Mouse (Mus musculus): ENCODE data around the gene Sp4. TPM values are rescaled to one million over a fixed set of nuclear protein-coding genes. Genes with fewer than 3 reads are reported as not detected.

The Sp4 gene
- total RNA-seq, 2 experiments from 2014 or later: 29.0 to 29.4 TPM

DNA sequence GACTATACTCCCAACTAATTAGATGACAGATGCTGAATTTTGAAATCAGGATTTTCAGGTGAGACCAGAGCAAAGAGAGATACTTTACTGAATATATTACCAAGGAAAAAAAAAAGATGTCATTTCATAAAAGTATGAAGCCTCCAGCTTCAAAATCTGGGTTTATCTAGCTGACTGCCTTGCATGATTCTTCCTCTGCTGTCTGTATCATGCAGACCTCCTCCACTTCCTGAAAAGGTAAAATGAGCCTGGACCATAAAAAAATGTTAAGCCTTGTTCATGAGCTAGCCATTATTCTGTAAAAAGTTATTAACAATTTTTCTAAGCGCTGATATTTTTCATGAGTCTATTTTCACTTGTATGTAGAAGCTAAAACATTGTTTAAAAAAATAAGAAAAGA is 5.4 kb downstream of the Sp4 start:
- intact Hi-C loops (cut with DNase I): no loop called here
- DNase-seq (ENCODE audit: extremely low spot score in 1 of 2, low spot score in 2 of 2): no peak

DNA sequence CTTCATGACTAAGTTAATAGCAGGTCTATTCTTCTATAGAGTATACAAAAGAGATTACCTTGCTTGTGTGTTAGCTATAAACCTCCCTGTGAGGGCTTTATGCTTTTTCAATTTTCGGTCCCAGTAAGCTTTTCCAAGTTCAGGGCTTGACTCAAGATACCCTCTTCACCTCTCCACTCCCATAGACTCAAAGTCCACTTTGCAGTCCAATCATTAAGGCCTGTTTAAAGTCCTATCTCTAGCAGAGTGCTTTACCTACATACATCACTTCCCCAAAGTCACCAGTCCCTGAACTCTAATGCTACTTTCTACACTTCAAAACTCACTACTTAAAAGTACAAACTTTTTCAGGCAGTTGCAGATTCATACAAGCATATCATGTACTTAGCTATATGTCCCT is 12.3 kb downstream of the Sp4 start:
- intact Hi-C loops (cut with DNase I): no loop called here
- DNase-seq (ENCODE audit: extremely low spot score in 1 of 2, low spot score in 2 of 2): no peak

DNA sequence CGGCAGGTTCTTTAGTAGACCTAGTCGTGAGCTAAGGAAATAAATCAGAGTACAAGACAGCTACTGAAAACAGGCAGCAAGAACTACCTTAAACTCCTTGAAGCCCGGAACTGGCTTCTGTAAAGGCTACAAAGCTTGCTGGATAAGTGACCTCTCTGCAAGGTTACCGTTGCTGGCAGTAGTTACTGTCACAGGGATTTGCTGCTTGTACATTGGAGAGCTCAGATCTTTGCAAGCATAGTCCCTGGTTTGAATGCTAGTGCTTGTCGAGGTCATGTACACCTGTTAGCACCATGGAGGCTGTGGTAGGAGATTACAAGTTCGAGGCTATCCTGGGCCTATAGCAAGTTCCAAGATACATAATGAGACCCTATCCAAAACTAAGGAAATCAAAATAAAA is 16.1 kb downstream of the Sp4 start:
- intact Hi-C loops (cut with DNase I): no loop called here
- DNase-seq (ENCODE audit: extremely low spot score in 1 of 2, low spot score in 2 of 2): no peak

DNA sequence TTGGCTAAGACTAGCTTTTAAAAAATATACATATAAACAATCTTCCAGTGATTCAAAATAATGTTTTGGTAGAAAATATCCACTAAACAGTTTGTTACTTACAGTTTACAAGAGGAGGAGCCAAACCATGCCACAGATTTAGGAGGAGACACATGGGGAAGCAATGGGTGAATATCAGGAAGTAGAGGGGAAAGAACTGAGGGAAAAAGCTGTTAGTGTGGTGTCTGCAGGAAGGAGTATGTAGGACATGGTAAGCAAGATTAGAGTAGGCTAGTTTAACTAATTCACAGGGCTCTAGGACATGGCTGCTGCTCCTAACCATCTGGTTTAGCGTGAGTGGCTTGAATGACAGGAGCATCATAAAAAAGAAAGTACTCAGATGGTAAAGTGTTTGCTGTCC is 19.3 kb downstream of the Sp4 start:
- DNase-seq (ENCODE audit: extremely low spot score in 1 of 2, low spot score in 2 of 2): no peak
- intact Hi-C loops (cut with DNase I): no loop called here

DNA sequence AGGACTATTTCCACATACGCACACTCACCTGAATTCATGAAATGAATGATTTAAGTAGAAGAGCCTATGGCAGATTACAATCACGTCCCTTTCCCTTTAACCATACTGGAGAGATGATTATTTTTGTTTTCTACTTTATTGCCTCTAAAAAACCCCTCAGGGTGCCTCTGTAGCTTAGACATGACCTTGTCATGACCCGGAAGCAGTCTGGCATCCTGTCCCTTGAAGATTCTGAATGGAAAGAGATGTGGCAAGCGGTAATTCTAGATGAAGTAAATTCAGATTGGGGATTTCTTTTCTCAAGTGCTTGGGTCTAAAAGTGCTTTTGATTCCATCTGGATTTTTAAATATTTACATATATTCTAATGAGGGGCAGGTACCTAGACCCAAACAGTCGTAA is 24.9 kb downstream of the Sp4 start:
- intact Hi-C loops (cut with DNase I): no loop called here
- no peak for DNase-seq (ENCODE audit: extremely low spot score in 1 of 2, low spot score in 2 of 2)

DNA sequence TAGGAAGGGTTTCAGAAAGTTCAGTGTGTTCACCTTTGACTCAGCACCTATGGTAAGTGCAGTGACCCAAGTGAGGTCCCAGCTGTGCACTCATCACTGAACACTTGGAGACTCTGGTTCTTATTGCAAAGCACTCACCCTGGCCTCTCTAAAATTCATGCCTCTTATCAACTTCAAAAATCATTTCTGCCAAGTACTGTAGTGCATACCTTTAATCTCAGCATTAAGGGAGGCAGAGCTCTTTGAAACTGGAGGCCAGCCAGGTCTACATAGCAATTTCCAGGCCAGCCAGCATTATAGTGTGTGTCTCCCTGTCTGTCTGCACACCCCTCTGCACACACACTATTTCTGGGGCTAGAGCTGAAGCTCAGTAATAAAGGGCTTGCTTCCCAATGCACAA is 36.3 kb downstream of the Sp4 start:
- intact Hi-C loops (cut with DNase I): no loop called here
- DNase-seq (ENCODE audit: extremely low spot score in 1 of 2, low spot score in 2 of 2): no peak

DNA sequence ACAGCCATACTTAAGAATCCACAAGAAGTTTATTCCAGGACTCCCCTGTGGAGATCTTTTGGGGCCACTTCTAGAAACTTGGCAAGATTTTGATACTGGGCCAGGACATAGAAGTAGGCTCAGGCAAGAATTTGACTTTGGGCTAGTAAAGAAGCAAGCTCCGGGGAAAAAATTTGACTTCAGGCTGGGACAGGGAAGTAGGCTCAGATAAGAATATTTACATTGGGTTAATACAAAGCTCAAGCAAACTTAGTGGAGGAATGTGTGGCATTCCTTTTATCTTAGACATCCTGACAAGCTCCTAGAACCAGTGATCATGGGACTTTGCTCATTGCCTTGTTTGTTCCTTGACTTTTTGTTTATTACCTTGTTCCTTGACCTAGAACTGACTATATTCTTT is 37.4 kb downstream of the Sp4 start:
- DNase-seq (ENCODE audit: extremely low spot score in 1 of 2, low spot score in 2 of 2): no peak
- intact Hi-C loops (cut with DNase I): no loop called here

DNA sequence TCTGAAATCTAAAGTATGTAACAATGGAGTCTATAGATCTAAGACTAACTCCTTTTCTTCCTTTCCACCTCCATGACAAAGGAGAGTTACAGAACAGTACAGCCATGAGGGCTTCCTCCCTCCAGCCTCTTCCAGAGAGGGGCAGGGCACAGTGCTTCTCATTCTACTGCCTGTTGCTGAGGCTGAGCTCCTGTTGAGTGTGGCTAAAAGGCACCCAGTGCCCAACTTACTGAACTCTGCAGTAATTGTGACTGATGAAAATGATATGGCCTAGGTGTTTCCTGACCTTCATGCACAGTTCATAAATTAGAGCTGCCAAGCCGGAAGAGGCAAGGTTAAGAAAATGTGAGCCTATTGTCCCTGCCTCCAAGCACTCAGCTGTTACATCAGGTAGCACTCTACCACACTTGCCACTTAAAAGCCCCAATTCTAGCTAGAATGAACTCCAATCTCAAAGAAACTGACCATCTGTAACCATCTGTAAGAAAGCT is 45.9 kb downstream of the Sp4 start:
- DNase-seq (ENCODE audit: extremely low spot score in 1 of 2, low spot score in 2 of 2): no peak
- intact Hi-C loops (cut with DNase I): no loop called here

DNA sequence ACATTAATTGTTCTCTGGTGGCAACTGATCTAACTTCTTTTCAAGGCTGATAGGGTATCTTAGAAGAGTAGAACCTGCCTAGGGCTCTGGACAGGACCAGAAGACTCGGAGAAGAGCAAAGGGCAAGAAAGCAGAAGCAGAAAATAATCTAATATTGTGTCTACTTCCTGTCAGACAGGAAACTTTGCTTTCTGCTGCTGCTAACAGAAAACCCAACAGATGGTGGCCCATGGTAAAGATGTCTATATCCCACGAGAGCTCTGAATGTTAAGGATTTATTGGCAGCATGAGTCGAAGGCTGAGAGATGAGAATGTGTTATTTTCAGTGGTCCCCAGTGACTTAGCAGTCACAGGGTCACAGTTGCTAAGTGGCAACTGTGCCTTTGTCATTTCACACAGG is 80.1 kb downstream of the Sp4 start:
- intact Hi-C loops (cut with DNase I): no loop called here
- DNase-seq (ENCODE audit: extremely low spot score in 1 of 2, low spot score in 2 of 2): no peak

DNA sequence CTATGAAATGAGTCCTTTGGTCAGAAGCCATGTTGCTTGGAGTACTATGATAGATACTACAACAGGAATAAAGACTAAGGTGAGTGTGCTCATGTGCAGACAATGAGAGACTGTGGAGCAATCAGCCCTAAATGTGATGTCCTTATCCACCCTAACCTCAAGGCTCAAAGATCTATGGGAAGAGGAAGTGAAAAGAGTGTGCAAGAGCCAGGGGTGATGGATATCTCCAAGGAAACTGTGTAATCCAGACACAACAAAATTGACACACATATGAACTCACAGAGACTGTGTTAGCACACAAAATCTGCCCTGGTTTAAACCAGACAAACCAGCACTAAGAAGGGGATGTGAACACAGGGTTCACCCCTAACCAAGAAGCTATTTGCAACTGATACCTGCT is 81.2 kb downstream of the Sp4 start:
- intact Hi-C loops (cut with DNase I): no loop called here
- DNase-seq (ENCODE audit: extremely low spot score in 1 of 2, low spot score in 2 of 2): no peak

DNA sequence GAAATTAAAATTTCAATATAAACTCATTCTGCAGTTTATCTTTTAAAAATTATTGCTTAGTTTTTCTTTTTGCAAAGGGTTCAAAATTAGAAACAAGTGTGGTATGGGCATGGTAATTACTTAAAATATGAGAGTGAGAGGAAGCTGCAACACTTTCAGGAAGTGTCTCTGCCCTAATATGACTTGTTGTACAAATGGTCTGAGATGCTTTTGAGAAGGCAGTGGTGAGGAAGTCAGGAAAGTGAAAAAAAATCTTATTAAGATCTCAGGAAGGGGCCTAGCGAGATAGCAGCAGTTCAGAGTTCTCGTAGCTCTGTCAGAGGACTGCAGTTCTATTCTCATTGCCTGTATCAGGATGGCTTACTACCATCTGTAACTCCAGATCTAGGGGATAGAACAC is 89.1 kb downstream of the Sp4 start:
- DNase-seq (ENCODE audit: extremely low spot score in 1 of 2, low spot score in 2 of 2): no peak
- intact Hi-C loops (cut with DNase I): no loop called here

DNA sequence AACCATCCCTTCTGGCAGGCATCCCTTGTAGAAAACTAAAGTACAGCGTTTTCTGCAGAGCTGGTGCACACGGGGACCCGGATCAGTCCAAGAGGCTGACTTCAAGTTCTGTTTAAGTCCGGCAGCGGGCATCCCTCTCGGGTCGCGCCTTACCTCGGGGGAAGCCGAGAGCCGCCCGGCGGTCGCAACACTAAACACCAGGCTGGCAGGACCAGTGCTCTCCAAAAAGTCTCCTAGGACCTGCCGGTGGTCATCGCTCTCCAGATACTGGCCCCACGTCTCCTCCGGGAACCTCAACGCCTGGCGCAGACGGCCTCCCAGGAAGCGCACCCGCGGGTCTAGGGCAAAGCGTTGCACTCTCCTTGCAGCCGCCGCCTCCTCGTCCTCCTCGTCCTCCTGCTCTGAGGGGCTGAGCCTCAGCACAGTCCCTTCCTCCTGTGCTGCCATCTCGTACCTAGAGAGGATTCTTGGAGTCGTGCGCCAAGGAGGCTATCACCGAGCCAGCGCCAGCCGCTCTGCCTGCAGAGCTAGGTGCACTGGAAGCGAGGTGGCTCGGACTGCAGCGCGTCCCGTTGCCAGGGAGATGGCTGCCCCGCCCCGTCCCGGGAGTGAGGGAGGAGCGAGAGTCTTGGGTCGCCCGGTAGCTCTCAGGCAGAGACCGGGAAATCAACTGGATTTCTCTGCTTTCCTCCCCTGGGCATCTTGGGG is 102.7 kb downstream of the Sp4 start, which contains the start of gene Dnah11:
Dnah11 (minus strand) TSS at position 658 of the 708 bp plus-strand sequence.
- peak; percentile 8 to 72 for DNase-seq (ENCODE audit: extremely low spot score in 1 of 2, low spot score in 2 of 2)
- intact Hi-C loops (cut with DNase I): no loop called here

DNA sequence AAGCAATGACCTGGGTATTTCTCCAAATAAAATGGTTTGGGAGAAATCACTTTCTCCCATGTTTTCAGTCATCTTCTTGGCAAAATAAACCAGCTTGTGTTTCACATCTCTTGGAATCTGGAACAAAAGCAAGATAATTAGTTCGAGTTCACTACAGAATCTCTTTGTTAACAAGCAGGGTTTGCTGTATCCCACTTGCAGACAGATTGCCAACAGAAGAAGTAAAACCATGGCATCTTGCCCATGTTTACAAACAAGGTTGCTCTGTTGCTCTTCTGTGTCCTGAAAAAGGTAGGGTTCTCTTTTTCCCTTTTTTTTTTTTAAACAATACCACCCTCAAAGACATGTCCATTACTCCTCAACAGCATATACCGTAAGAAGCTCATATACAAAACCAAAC is 104.7 kb downstream of the Sp4 start:
- intact Hi-C loops (cut with DNase I): no loop called here
- DNase-seq (ENCODE audit: extremely low spot score in 1 of 2, low spot score in 2 of 2): no peak

DNA sequence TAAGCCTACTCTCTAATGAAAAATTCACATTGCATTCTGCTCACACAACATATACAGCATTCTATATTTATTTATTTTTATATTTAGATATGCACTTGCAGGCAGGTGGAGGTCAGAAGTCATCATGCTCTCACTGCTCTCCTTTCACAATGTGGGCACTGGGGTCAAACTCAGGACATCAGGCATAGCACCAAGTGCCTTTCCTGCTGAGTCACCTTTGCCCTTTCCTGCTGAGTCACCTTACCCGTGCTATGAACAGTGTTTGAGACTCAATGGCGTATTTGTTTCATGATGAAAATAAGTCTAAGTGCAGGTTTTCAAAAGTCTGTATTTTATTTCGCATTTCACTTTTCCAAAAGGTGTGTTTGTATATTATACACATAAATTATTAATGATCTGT is 111.7 kb downstream of the Sp4 start:
- intact Hi-C loops (cut with DNase I): no loop called here
- DNase-seq (ENCODE audit: extremely low spot score in 1 of 2, low spot score in 2 of 2): no peak

DNA sequence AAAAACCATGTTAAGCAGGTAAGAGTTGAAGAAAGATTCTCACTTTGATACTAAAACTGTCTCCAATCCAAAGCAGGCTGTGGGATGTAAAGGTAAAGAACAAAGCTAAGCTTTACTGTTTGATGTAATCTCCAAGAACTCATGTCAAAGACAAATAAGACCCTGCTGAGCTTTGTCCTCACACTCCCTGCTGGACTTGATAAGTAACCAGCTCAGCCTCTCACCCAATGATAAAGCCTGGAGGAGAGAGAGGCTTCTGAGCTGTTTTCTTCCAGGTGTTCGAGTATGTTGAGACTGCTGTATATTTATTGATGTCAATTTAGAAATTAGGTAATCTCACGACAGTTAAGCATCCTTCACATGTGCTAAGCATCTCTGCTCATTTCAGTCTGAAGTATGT is 113.6 kb downstream of the Sp4 start:
- DNase-seq (ENCODE audit: extremely low spot score in 1 of 2, low spot score in 2 of 2): no peak
- intact Hi-C loops (cut with DNase I): no loop called here

DNA sequence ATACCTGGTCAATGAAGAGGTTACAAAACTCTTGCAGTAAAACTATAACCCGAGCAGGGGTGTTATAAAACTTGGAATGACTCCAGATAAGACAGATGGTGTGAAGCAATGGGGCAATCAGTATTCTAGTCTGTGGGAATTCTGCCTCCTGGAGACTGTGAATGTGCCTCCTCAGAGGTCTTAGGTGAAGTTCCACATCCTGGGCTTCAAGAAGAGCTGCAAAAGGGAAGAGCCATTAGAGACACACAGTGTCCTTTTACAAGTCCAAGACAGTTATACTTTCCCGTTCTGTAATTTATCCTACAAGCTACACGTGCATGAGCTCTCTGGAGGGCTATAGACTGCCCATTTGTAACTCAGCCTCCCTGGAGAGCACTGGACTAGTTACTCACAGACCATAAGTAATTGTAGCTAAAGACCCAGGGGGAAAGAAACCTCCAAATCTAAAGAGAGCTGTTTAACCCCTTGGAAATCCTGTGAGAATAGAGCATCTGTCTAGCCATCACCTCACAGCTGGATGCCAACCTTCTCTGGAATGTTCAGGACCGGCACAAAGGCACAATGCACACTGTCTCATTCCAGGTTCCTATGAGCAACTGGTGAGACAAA is 114.3 kb downstream of the Sp4 start:
- intact Hi-C loops (cut with DNase I): no loop called here
- no peak for DNase-seq (ENCODE audit: extremely low spot score in 1 of 2, low spot score in 2 of 2)

DNA sequence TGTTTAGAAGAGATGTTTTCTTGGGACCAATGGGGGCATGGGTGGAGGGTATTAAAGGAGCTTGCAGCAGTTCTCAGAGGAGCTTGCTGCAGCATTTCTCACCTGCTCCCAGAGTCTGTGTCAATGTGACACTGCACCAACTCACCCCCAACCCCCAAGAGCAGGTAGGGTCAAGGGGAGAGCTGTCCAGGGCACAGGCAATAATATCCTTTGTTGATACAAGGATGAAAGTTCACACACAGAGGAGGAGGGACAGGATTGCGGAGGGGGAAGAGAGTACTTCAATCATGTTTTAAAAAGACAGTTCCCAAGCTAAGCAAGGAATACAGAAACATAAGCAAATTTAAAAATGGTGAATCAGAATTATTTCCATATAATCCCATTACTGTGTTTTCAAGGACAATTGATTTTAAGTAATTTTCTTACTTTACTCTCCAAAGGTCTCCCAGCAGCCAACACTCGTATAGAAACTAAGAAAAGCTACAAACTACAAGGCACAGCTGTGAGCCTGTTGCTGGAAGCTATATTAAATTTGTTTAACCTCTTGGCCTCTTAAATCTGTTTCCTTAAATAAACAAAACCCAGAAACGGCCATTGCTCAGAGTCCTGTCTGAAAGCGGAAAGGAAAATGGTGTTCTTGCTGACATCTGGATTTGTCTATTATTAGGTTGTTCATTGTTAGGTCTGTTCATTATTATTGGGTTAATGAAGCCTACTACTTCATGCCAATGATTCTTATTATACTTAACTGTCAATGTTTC is 114.9 kb downstream of the Sp4 start:
- intact Hi-C loops (cut with DNase I): no loop called here
- DNase-seq (ENCODE audit: extremely low spot score in 1 of 2, low spot score in 2 of 2): no peak
